7 mouse cellular contexts compared by ENCODE assay signal in the genomic region with DNA sequence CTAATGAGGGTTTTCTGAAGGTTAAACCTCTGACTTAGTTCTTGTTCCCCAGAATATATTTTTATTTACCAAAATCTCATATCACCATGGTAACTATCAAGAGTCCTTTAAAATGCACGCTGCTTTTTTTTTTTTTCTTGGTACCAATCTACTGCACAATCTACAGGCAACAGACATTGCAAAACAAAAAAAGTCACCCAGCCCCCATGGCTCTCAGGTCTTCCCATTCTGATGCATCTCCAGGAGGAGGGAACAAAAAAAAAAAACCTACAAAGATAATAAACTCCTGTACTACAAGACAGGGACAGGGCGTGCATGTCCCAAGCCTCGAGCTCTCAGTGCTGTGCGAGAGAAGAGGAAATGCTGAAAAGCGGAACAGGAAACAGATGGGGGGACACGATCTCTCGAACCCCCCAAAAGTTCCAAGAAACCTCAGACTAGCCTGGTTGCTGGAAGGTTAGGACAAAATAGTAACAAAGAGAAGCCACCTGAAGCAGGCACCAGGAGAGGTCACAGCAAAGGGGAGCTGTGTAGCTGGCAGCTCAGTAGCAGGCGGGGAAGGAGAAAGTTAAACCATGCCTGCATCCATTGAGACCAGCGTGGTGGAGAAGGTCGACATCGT.
DNase-seq lines count a peak whose midpoint lies in the region; ATAC-seq and TF ChIP-seq lines count a peak whose summit lies in the region.

No protein-coding gene starts in this region.

- TF ChIP-seq CTCF in lung, adult 2 months (IDR thresholded peaks at IDR 0.05; ENCODE audit: insufficient read depth, low read length), result no peak

- 30% methylated on average over 11 of the region's 11 CpGs for WGBS in lung, adult 2 months
- 56% methylated on average over 11 of the region's 11 CpGs for WGBS in embryonic facial prominence, embryonic 13.5 days
- 74% methylated on average over 11 of the region's 11 CpGs for WGBS in forebrain, embryonic 15.5 days

- no peak overlapping the region for H3K4me2 ChIP-seq in embryonic facial prominence, embryonic 13.5 days
- no peak overlapping the region for H3K4me2 ChIP-seq in forebrain, embryonic 15.5 days (replicated peaks)

- peak overlapping the region; percentile 6 for H3K4me3 ChIP-seq in lung, adult 2 months (replicated peaks; ENCODE audit: extremely low read depth, low read depth, low read length)
- H3K4me3 ChIP-seq in embryonic facial prominence, embryonic 13.5 days, result no peak overlapping the region
- H3K4me3 ChIP-seq in forebrain, embryonic 15.5 days, result no peak overlapping the region

- peak overlapping the region; percentile 28; the same call in 1 of the 2 replicates for H3K27ac ChIP-seq in embryonic facial prominence, embryonic 13.5 days
- H3K27ac ChIP-seq in forebrain, embryonic 15.5 days (replicated peaks), result no peak overlapping the region

- no peak for DNase-seq in lung, adult 2 months
- DNase-seq in lung, postnatal 25 days (ENCODE audit: low spot score), result no peak
- peak; percentile 18 to 70 for DNase-seq in kidney, postnatal 25 days
- DNase-seq in naive thymus-derived CD4-positive, alpha-beta T cell, adult 2 months (ENCODE audit: low read depth), result peak; percentile 7
- DNase-seq in layer of hippocampus, postnatal 10 days (ENCODE audit: low spot score in 2 of 2), result no peak

- H3K9me3 ChIP-seq in embryonic facial prominence, embryonic 13.5 days, result no peaks in the 10 kb centered on the region
- no peaks in the 10 kb centered on the region for H3K9me3 ChIP-seq in forebrain, embryonic 15.5 days

- no peaks in the 10 kb centered on the region for H3K36me3 ChIP-seq in embryonic facial prominence, embryonic 13.5 days
- no peaks in the 10 kb centered on the region for H3K36me3 ChIP-seq in forebrain, embryonic 15.5 days

- no peak overlapping the region for H3K9ac ChIP-seq in embryonic facial prominence, embryonic 13.5 days
- no peak overlapping the region for H3K9ac ChIP-seq in forebrain, embryonic 15.5 days (replicated peaks)

- no peak for ATAC-seq in embryonic facial prominence, embryonic 13.5 days (ENCODE audit: insufficient number of reproducible peaks, insufficient read depth, low FRiP score, low TSS enrichment, low read depth)
- no peak for ATAC-seq in forebrain, embryonic 15.5 days (replicated peaks)

- no peaks in the 10 kb centered on the region; the same call in 1 of the 2 replicates for H3K27me3 ChIP-seq in embryonic facial prominence, embryonic 13.5 days
- no peaks in the 10 kb centered on the region for H3K27me3 ChIP-seq in forebrain, embryonic 15.5 days

- peaks cover 4% of the 10 kb centered on the region for H3K4me1 ChIP-seq in lung, adult 2 months (ENCODE audit: control insufficient read depth, insufficient read depth, low read length)
- H3K4me1 ChIP-seq in embryonic facial prominence, embryonic 13.5 days, result peaks cover 12% of the 10 kb centered on the region
- H3K4me1 ChIP-seq in forebrain, embryonic 15.5 days, result no peaks in the 10 kb centered on the region

- TF ChIP-seq POLR2A in lung, adult 2 months (IDR thresholded peaks at IDR 0.05; ENCODE audit: borderline replicate concordance, extremely low read depth, low read depth, low read length), result no peak

Comparison
In these comparisons a context has a peak if more than half of its experiments do, and no peak if none do; other contexts are left out.
1. DNase-seq: peak in kidney, postnatal 25 days (2 of 2) and naive thymus-derived CD4-positive, alpha-beta T cell, adult 2 months (single experiment); none in lung, adult 2 months (single experiment), lung, postnatal 25 days (single experiment) and layer of hippocampus, postnatal 10 days (0 of 2).